Mouse (Mus musculus) liver, embryonic 16.5 days (tissue): Measurements from ENCODE around the gene Rab3il1. TPM values are rescaled to one million over a fixed set of nuclear protein-coding genes. Genes with fewer than 3 reads are reported as not detected.
A peak's percentile ranks its signal among the peaks of the same experiment; 100 is the strongest.

Experiments
- ATAC-seq: fragments of 200-750 bp; cut with Nextera tagmentation; 2 replicates; pipeline ENCODE4 v1.8.0; 2017; ENCODE audit warnings: low read depth, mild to moderate bottlenecking, moderate number of reproducible peaks, moderate library complexity
- H3K27ac ChIP-seq: fragments of 300-500 bp; sonication (generic); 2 replicates; pipeline ENCODE4 v1.5.1; 2014; ENCODE audit warnings: mild to moderate bottlenecking, low read length
- H3K27me3 ChIP-seq: fragments of 300-500 bp; sonication (generic); 2 replicates; pipeline ENCODE4 v1.6.1; 2014; ENCODE audit warnings: low read depth, low read length, mixed read lengths; ENCODE audit not compliant: control insufficient read depth, insufficient read depth
- H3K36me3 ChIP-seq: fragments of 300-500 bp; sonication (generic); 2 replicates; pipeline ENCODE4 v1.6.1; 2014; ENCODE audit warnings: mild to moderate bottlenecking; ENCODE audit not compliant: control insufficient read depth, insufficient read depth
- H3K4me1 ChIP-seq: fragments of 300-500 bp; sonication (generic); 2 replicates; pipeline ENCODE4 v1.6.1; 2014; ENCODE audit warnings: low read depth, low read length, mixed read lengths; ENCODE audit not compliant: control insufficient read depth
- H3K4me2 ChIP-seq: fragments of 300-500 bp; sonication (generic); 2 replicates; pipeline ENCODE4 v1.6.1; 2014; ENCODE audit warnings: low read depth, low read length, mixed read lengths
- H3K4me3 ChIP-seq: fragments of 300-500 bp; sonication (generic); 2 replicates; pipeline ENCODE4 v1.5.1; 2014; ENCODE audit warnings: low read depth, mild to moderate bottlenecking, low read length
- H3K9ac ChIP-seq: fragments of 300-500 bp; sonication (generic); 2 replicates; pipeline ENCODE4 v1.6.1; 2014; ENCODE audit warnings: low read depth, low read length
- H3K9me3 ChIP-seq: fragments of 300-500 bp; sonication (generic); replicated peaks from 2 replicates; pipeline ENCODE4 v1.6.1; 2016; ENCODE audit warnings: low read length; ENCODE audit not compliant: control insufficient read depth
- WGBS: fragments of 180-500 bp; shearing (Covaris S2); extraction: QIAGEN DNeasy Blood & Tissue Kit; methylation state at CpG from one replicate; pipeline ENCODE4 v1.1.7; 2014; ENCODE audit not compliant: insufficient replicate concordance; 5-methylcytosine and 5-hydroxymethylcytosine counted together
- polyA plus RNA-seq: library from polyadenylated mRNA; unstranded; fragments of >200 nt; fragmentation: Nextera tagmentation; extraction: Ambion mirVana; gene quantifications from 2 replicates; pipeline ENCODE4 v1.2.1, GENCODE M21; 2015

The Rab3il1 gene
- polyA plus RNA-seq, 1 experiment from 2014 or later = 248 TPM

DNA sequence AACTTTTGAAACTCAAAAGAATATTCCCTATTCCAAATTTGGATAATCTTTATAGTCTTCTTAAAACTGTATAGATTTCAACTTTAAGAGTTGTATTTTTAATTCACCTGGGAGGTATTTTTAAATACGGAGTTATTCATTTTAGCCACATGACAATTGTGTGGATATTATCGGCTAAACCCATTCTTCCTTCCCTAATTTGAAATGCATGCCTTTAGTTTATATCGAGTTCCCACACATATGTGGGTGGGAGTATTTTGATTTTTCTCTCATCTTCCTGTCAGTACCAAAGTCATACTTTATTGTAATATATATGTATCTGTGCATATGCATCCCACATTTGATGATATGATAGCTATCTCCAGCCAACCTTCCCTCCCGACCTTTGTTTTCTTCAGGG, 21.2 kb upstream of the Rab3il1 start, which contains the start of gene Fth1:
TSS of gene Fth1 (plus strand) at position 341 of the 400 bp plus-strand sequence.
- no peak for ATAC-seq
- WGBS = 64% methylated on average over 4 of the region's 4 CpGs
- peak within 1 kb of the TSS; percentile 81 for H3K4me2 ChIP-seq
- H3K36me3 ChIP-seq = peaks cover 18% of the 10 kb centered on the region
- peaks cover 51% of the 10 kb centered on the region for H3K4me1 ChIP-seq
- H3K9ac ChIP-seq = peak within 1 kb of the TSS; percentile 76
- H3K27me3 ChIP-seq = no peaks in the 10 kb centered on the region
- no peaks in the 10 kb centered on the region for H3K9me3 ChIP-seq
- H3K4me3 ChIP-seq = no peak within 1 kb of the TSS
- H3K27ac ChIP-seq = peak within 1 kb of the TSS; percentile 94

DNA sequence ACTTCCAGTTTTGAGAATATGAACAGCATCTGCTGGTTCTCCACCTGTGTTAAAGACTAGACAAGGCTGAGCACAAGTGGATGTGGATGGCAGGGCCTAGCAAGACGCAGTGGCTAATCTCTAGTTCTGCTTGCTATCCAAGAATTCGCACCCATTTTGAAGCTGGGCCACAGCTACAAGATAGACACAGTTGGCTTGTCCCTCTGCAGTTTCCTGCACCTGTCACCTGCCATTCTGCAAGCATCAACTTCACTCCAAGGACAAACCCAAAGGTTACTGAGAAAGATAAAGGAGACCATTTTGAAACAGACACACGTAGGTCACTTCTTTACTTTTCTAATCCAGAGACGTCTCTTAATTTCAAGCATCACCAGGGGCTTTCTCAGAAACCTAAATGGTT, 19.8 kb upstream of the Rab3il1 start:
- Histone ChIP-seq H3K36me3 (peaks cover 30% of the 10 kb centered on the region), H3K9ac (peak overlapping the region; percentile 76), H3K27ac (peak overlapping the region; percentile 93), H3K4me2 (peak overlapping the region; percentile 81), H3K27me3 (no peaks in the 10 kb centered on the region), H3K4me1 (peaks cover 52% of the 10 kb centered on the region), H3K9me3 (no peaks in the 10 kb centered on the region), H3K4me3 (peak overlapping the region; percentile 79)
- ATAC-seq = no peak
- WGBS = 52% methylated on average over 4 of the region's 4 CpGs

DNA sequence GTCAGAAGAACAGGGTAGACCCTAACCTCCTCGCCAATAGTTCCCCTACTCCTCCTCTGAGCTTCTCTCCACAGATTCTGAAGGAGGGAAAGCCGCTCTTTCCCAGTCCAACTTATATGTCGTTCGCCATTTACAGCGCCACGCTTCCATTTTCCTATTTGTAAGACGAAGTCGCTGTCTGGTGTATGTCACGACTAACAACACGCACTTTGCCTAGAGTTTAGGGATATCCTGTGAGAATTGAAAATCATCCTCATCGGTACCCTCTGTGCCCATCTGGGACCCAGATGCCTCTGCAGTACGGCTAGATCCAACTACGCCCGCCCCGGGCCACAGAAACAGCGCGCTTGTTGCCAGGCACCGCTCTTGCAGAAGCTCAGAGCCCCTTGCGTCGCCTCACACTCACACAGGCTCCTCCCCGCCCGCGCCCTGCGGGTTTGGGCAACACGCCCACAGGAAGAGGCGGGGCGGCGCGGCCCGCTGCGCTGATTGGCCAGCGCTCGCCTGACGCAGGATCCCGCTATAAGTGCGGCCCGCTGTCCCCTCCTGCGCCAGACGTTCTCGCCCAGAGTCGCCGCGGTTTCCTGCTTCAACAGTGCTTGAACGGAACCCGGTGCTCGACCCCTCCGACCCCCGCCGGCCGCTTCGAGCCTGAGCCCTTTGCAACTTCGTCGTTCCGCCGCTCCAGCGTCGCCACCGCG, 19.2 kb upstream of the Rab3il1 start:
- Histone ChIP-seq H3K4me2 (peak overlapping the region; percentile 87), H3K4me3 (peak overlapping the region; percentile 79), H3K27ac (peak overlapping the region; percentile 97), H3K36me3 (peaks cover 30% of the 10 kb centered on the region), H3K4me1 (peaks cover 57% of the 10 kb centered on the region), H3K27me3 (no peaks in the 10 kb centered on the region), H3K9me3 (no peaks in the 10 kb centered on the region), H3K9ac (peak overlapping the region; percentile 89)
- peak; percentile 91 for ATAC-seq
- 1% methylated on average over 59 of the region's 59 CpGs for WGBS

DNA sequence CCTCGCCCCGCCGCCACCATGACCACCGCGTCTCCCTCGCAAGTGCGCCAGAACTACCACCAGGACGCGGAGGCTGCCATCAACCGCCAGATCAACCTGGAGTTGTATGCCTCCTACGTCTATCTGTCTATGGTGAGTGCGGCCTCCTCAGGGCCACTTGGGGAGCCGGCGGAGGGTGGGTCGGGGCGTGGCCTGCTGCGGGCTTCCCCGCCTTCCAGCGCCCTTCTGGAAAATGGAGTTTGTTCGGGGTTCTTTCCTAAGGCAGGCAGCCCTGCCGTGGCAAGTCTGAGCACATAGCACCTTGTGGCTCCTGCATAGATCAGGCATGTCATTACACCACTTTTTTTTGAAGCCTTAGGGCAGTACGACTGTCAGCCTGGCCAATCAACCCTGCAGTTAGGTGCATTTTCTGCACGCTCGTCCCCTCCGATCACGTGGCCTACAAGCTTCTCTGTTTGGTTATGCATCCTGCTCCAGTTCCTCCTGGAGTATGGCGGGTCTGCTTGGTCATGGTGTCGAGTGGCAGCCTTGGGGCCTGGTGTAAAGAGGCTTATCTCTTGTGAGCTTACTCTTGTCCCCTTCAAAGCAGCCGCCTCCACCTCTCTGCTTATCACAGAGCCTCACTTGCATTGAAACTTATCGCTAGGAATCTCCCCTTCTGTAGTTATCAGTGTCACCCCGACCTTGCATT, 18.5 kb upstream of the Rab3il1 start:
- Histone ChIP-seq H3K4me3 (peak overlapping the region; percentile 79), H3K27me3 (no peaks in the 10 kb centered on the region), H3K4me1 (peaks cover 55% of the 10 kb centered on the region), H3K27ac (peak overlapping the region; percentile 97), H3K4me2 (peak overlapping the region; percentile 87), H3K9me3 (no peaks in the 10 kb centered on the region), H3K9ac (peak overlapping the region; percentile 89), H3K36me3 (peaks cover 30% of the 10 kb centered on the region)
- under 1% methylated on average over 31 of the region's 31 CpGs for WGBS
- peak; percentile 74 for ATAC-seq

DNA sequence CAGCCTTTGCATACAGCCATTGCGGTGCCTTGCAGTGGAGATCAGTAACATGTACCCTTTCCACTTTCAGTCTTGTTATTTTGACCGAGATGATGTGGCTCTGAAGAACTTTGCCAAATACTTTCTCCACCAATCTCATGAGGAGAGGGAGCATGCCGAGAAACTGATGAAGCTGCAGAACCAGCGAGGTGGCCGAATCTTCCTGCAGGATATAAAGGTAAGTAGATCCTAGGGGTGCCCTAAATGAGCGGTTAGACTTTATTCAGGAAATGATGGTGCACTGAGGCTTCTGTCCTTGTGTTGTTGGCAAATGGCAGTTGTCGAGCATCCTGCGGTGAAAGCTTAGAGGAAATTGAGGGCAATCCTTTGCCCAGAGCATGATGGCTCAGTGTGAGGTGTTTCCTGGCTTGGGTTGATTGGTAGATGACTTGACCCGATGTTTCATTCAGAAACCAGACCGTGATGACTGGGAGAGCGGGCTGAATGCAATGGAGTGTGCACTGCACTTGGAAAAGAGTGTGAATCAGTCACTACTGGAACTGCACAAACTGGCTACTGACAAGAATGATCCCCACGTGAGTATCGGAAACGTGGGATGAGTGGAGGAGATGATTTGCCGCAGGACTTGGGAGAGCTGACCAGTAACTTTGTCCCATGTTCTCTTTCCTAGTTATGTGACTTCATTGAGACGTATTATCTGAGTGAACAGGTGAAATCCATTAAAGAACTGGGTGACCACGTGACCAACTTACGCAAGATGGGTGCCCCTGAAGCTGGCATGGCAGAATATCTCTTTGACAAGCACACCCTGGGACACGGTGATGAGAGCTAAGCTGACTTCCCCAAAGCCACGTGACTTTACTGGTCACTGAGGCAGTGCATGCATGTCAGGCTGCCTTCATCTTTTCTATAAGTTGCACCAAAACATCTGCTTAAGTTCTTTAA, 17.1 kb upstream of the Rab3il1 start:
- no peaks in the 10 kb centered on the region for H3K27me3 ChIP-seq
- 65% methylated on average over 20 of the region's 20 CpGs for WGBS
- peaks cover 50% of the 10 kb centered on the region for H3K4me1 ChIP-seq
- no peaks in the 10 kb centered on the region for H3K9me3 ChIP-seq
- no peak for ATAC-seq
- peak overlapping the region; percentile 97 for H3K27ac ChIP-seq
- peak overlapping the region; percentile 87 for H3K4me2 ChIP-seq
- H3K36me3 ChIP-seq = peaks cover 30% of the 10 kb centered on the region
- peak overlapping the region; percentile 89 for H3K9ac ChIP-seq
- peak overlapping the region; percentile 79 for H3K4me3 ChIP-seq

DNA sequence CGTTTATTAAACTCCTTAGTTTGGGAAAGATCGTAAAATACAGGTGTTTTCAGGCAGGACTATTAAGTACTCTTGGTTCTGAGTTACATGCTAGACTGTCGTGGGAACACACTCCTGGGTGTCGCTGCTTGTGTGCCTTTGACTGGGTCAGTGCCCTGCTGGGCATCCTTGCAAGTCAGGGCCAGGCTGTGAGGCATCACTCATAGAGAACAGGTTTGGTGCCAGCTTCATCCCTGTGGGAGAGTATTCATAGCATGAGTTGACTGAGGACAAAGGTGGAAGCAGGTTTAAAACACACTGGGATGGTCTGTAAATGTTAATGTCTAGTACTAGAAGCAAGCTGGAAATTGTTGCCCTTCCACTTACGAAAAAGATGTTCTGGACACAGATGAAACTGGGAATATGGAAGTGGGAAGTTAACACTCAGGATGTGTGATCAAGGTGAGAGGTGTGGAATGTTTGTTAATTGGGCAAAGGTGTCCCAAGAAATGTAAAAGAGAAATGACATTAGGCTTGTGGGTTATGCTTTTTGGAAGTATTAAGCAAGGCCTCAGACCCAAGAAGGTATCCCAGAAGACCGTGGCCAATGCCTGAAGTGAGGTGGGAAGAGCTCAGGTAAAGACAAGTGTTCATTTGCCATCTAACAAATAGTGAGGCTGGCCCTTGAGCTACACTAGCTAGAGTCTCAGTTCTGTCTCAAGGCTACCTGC, 16.1 kb upstream of the Rab3il1 start:
- H3K4me2 ChIP-seq = peak overlapping the region; percentile 87; the same call in 1 of the 2 replicates
- no peak for ATAC-seq
- H3K4me1 ChIP-seq = peaks cover 56% of the 10 kb centered on the region
- 88% methylated on average over 6 of the region's 6 CpGs for WGBS
- peak overlapping the region; percentile 0 for H3K27ac ChIP-seq
- H3K4me3 ChIP-seq = 0 out of 2 replicates have a peak overlapping the region, but pooled peaks have one; percentile 11
- H3K9ac ChIP-seq = no peak overlapping the region
- H3K9me3 ChIP-seq = no peaks in the 10 kb centered on the region
- no peaks in the 10 kb centered on the region for H3K27me3 ChIP-seq
- H3K36me3 ChIP-seq = peaks cover 30% of the 10 kb centered on the region

DNA sequence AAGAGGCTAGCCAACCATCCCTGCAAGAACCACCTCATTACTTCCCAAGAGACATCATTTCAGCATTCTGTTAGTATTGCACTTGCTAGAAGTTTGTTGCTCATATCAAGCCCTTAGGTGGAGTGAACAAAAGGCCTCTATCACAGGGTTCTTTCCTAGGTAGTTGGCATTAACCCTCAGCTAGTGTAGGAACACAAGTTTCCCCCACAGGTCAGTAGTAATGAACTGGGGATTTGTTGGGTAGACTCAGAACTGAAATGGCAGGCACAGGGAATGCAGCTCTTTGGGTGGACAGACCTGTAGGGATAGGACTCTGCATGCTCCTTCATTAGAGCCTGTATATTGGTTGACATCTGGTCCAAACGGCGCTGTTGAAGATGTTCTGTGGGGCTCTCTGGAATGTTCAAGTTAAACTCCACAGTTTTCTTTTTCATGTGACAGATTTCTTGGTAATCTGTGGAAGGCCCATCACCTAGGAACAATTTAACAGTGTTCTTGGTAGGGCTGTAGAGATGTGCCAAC, 15.5 kb upstream of the Rab3il1 start:
- Histone ChIP-seq H3K27me3 (no peaks in the 10 kb centered on the region), H3K9ac (no peak overlapping the region), H3K4me1 (peaks cover 57% of the 10 kb centered on the region), H3K9me3 (no peaks in the 10 kb centered on the region), H3K4me2 (no peak overlapping the region), H3K4me3 (no peak overlapping the region), H3K36me3 (peaks cover 30% of the 10 kb centered on the region), H3K27ac (peak overlapping the region; percentile 22; the same call in 1 of the 2 replicates)
- no peak for ATAC-seq
- WGBS = 87% methylated on average over 2 of the region's 2 CpGs

DNA sequence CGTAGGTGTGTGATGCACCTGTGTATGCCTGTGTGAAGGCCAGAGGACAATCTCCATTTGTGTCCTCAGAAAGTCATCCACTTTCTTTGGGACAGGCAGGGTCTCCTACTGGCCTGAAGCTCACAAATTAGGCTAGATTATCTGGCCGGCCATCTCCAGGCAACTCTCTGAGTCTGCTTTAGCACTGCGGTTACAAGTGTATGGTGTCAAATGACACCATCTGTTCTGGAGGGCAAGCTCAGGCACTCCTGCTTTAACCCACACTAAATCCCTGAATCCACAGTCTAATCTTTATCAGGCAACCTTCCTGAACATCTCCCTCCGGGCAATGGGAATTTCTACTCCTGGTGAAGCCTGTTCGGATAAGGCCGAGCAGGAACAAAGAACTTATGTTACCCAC, 14.3 kb upstream of the Rab3il1 start:
- H3K27me3 ChIP-seq = no peaks in the 10 kb centered on the region
- no peak overlapping the region for H3K4me3 ChIP-seq
- H3K9ac ChIP-seq = no peak overlapping the region
- H3K4me2 ChIP-seq = no peak overlapping the region
- peak overlapping the region; percentile 1 for H3K27ac ChIP-seq
- peaks cover 30% of the 10 kb centered on the region for H3K36me3 ChIP-seq
- 46% methylated on average over 6 of the region's 6 CpGs for WGBS
- ATAC-seq = no peak
- no peaks in the 10 kb centered on the region for H3K9me3 ChIP-seq
- peaks cover 53% of the 10 kb centered on the region for H3K4me1 ChIP-seq
